Mouse (Mus musculus) adrenal gland, adult 2 months (tissue): ENCODE data around the gene Scpep1. TPM values are rescaled to one million over a fixed set of nuclear protein-coding genes. Genes with fewer than 3 reads are reported as not detected.
"Not testable (repeated sequence)": the region's sequence is repeated elsewhere in the genome, so short reads cannot be mapped to it uniquely, and the experiment has no call there.

Source experiments
- DNase-seq: peaks from one replicate; pipeline ENCODE4 v3.0.0; 2021
- polyA plus RNA-seq: library from polyadenylated mRNA; depleted of rRNA; stranded (reverse); fragments of >200 nt; gene quantifications from 2 replicates; pipeline ENCODE4 v1.2.3, GENCODE M21; 2012
- total RNA-seq, 2 experiments: library from RNA; stranded (reverse); gene quantifications; 2 replicates each; pipeline ENCODE4 v1.2.3; 2021

Gene Scpep1
- total and polyA plus RNA-seq, 3 experiments, result 37.0 to 250 (median 168) TPM

DNA sequence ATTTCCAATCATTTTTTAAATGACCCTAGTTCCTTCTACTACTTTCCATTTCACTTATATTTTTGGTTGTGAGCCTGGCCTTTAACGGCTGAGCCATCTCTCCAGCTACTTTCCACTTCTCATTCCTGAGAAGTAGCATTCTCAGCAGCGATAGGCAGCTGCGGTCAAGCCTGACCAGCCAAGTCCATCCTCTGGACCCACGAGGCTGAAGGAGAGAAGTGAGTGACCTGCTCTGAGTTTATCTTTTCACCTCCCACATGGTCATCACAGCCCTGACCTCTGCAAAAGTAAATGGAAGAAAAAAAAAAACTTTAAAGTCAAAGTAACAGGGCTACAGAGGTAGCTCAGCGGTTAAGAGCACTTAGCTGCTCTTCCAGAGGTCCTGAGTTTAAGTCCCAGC is 28.7 kb downstream of the Scpep1 start:
- no peak for DNase-seq

DNA sequence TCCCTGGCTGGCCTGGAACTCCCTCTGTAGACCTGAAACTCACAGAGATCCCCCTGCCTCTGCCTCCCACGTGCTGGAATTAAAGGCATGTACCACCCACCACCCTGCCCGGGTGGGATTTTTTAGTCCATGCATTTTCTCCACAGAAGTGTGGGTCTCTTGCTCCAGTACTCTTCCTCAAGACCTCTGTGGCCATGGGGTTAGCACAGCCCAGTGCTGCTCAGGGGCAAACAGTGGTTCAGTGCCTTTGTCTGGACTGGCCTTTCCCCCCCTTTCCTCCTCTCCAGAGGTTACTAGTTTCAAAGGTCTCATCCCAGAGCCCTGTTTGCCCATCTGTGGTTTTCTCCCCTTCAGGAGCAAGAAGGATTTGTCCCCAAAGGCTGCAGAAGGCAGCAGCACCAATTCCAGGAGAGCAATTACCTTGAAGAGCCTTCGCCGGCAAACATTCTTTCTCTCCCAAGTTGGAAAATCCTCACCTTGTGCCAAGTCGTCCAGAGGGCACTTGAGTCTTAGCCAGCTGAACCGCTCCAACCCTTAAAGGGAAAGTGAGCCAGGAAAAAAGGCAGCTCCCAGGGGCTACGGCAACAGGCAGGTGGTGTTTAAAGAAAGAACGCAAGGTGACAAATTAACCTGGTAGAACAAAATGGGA is 45.8 kb downstream of the Scpep1 start:
- DNase-seq, result peak; percentile 85

- DNase-seq, result peak; percentile 76
Measured at GRCm38 (mm10) chr11:88908557-88909211, 46.6 kb downstream of the Scpep1 start.

DNA sequence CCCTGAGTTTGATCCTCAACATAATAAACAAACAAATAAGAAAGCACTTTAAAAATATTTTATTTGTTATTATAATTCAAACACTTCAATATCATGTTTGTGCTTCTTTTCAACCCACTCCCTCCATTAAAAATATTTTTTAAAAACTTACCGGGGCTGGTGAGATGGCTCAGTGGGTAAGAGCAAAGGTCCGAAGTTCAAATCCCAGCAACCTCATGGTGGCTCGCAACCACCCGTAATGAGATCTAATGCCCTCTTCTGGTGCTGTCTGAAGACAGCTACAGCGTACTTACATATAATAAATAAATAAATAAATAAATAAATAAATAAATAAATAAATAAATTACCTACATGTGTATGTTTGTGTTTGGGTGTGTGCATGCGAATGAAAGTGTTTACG is 47.4 kb downstream of the Scpep1 start:
- no peak for DNase-seq

DNA sequence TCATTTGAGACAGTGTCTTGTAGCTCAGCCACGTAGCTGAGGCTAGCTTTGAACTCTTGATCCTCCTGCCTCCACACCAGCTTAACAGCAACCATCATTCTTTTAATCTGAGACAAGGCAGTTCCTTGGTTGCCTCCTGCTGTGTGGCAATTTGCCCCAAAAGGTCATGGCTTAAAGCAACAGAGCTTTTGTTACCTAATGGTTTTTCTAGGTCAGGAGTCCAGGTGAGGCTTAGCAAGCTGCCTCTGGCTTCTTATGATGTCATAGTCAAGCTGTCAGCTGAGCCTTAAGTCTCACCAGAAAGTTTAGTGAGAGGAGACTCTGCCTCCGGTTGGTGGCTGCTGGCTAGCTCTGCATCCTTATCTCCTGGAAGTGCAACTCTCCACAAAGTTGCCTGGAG is 49.6 kb downstream of the Scpep1 start:
- DNase-seq, result no peak

- DNase-seq, result no peak
Measured at GRCm38 (mm10) chr11:88904080-88904479, 51.2 kb downstream of the Scpep1 start.

GRCm38 (mm10) chr11:88902762-88903161 is 52.5 kb downstream of the Scpep1 start:
- DNase-seq, result no peak

- DNase-seq, result peak; percentile 40
Measured at GRCm38 (mm10) chr11:88901341-88901802, 53.9 kb downstream of the Scpep1 start.

DNA sequence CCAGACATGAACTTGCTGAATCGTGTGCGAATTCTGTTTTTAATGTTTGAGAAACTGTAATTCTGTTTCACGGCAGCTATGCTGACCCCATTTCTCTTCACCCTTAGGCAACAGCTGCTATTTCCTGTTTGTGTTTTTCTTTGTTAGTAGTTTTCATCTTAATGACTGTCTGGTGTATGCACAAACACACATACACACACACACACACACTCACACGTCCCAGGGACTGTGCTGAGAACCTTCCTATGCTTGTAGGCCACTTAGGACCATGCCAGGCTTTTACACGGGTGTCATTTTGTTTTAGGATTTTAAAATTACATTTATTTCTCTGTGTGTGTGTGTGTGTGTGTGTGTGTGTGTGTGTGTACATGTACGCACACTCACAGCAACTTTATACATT is 55.7 kb downstream of the Scpep1 start:
- no peak for DNase-seq

DNA sequence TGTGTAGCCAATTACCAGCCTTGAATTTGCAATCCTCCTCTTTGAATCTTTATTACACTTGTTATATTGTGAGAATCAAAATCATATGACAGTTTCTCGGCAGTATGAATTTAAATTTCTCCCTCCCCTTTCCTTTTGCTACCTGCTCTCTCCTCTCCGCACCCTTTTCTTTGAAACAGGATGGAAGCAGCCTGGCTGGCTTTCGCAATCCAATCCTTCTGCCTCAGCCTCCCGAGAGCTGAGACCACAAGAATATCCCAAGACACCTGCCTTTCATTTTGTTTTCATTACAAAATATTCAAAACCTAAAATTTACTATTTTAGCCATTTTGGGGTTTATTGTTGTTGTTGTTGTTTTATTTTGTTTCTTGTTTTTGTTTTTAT is 56.9 kb downstream of the Scpep1 start:
- DNase-seq, result no peak

DNA sequence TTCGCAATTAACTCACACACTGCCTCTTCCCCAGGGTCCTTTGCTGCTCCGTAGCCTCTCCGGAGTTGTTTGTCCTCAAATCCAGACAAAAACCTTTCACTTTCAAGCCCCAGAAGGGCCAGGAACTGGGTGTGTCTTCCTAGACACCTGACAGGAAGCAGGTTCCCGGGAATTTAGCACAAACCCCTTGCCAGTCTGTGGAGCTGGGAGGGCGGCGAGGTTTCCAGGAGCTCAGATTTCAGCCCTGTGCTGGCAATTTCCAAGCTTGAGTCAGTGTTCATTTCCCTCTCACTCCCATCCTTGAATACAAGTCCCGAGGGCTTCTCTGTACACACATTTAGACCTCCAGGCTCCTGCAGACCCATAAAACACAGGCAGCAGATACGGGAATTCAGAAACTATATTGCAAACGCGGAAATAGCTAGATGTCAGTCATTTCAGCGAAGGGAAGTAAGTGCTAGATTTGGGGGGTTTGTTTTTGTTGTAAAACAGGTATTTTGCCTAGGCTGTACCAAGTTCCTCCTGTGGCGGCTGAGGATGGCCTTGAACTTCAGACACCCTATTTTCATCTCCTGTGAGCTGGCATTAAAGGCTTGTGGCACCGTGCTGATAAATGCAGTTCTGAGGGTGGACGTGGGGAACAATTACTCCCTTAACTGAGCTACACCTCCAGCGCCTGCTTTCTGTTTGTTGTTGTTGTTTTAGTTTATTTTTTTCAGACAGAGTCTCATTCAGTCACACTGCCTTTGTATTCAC is 57.5 kb downstream of the Scpep1 start:
- DNase-seq, result peak; percentile 38

GRCm38 (mm10) chr11:88895800-88896232 is 59.4 kb downstream of the Scpep1 start:
- peak; percentile 63 for DNase-seq

- peak; percentile 42 for DNase-seq
Measured at GRCm38 (mm10) chr11:88895235-88895634, 60.0 kb downstream of the Scpep1 start.

DNA sequence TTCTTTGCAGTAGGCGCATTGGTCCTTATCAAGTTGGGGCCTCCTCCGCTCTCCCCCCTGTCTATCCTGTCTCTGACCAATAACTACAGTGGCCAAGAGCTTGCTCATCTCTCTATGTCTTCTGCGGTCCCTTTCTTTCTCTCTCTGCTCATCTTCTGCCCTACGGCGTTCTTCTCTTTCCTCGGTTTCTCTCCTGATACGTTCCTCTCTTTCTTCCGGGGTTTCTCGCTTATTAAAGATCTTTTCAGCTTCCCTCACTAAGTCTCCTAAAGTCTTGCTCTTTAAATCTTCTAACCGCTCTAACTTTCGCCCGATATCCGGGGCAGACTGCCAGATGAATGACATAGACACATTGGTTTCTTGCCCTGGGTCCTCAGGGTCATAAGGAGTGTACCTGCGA is 61.0 kb downstream of the Scpep1 start:
- DNase-seq, result not testable (repeated sequence)

DNA sequence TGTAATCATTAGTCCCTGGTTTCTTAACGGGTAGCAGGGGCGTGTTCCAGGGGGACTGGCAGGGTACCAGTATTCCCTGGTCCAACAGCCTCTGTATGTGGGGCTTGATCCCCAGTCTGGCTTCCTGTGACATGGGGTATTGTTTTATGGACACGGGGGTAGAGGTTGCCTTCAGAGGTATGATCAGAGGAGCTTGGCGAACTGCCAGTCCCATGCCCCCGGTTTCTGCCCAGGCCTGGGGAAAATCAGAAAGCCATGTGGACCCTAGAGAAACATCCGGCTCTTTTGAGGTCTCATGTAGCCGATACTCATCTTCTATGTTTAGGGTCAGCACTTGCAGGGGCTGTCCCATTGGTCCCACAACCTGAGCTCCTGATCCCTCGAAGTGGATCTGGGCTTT is 61.8 kb downstream of the Scpep1 start:
- DNase-seq, result not testable (repeated sequence)

GRCm38 (mm10) chr11:88892789-88893188 is 62.5 kb downstream of the Scpep1 start:
- DNase-seq, result peak; percentile 23

DNA sequence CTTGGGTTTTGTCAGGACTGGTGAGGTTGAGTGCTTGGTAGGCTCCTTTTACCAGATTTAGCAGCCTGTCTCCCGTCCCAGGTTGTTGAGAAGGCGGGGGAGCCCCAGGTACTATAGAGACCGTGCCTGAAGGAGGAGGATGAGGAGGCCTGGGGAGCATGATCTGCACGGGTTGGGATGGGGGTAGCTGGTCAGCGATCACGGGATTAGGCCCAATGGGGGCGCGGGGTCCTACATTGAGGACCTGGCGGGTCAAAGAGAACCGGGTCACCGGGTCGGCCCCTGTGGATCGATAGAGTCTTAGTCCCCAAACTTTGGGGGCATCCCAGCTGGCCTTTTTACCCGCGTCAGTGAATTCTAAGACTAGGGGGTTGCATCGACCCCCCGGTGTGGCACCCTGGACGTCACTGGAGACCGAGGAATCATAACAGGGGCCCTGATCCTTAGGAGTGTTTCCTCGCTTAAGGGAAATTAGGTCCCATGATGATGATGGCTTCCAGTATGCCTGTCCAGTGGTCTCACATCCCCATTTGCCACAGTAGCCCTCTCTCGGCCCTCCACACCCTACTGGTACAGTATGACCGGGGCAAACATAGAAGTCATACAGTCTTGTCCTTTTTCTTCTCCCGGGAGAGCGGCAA is 63.2 kb downstream of the Scpep1 start:
- peak; percentile 61 for DNase-seq

DNA sequence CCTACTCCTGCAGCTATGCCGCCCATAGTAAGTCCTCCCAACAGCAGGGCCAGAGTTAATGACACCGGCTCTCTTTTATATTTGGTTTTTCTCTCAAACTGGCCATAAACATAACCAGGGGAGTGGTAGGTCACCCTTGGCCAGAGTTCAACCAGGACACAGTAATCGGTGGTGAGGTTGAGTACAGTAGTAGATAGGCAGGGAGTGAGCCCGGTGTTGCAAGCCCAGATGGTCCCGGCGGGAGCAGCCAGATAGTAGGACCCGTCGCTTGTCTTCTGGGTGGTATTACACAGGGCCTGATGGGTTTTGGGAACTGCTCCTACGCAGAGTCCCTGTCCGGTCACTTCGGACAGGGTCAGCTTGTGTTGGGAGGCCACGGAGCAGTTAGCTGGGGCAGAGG is 63.8 kb downstream of the Scpep1 start:
- DNase-seq, result peak; percentile 30

- DNase-seq, result not testable (repeated sequence)
Measured at GRCm38 (mm10) chr11:88890904-88891303, 64.4 kb downstream of the Scpep1 start.

GRCm38 (mm10) chr11:88888996-88889395 is 66.3 kb downstream of the Scpep1 start:
- peak; percentile 46 for DNase-seq

DNA sequence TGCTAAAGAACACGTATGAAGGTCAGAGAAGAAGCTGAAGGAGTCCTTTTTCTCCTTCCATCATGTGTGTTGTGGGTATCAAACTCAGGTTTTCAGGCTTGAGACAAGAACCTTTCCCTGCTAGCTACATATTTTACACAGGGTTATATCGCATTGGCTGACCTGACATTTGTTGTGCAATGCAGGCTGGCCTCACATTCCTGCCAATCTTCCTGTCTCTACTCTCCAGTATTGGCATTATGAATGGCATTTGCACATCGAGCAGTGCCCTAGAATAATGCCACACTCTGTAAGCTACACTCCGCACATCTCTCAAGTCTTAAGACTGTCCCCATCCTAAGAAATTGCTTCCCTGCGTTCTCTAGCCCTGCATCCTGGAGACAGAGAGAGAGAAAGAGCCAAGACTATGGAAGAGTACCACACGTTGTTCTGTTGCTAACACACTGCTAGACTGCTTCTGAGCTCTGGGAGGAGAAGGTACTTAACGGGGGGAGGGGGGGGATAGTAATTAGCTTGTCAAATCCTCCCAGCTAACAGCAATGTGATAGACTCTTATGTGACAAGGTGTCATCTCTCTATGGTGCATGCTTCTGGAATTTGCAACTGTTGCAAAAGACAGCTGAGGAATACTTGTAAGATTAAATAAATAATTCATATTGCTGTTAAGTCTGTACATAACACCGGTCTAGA is 70.7 kb downstream of the Scpep1 start:
- DNase-seq, result peak; percentile 41

- no peak for DNase-seq
Measured at GRCm38 (mm10) chr11:88878011-88878410, 77.3 kb downstream of the Scpep1 start.
